Mouse (Mus musculus) limb, embryonic 14.5 days (tissue): ENCODE measurements around the gene Tmem255a. TPM values are rescaled to one million over a fixed set of nuclear protein-coding genes. Genes with fewer than 3 reads are reported as not detected.
A peak's percentile ranks its signal among the peaks of the same experiment; 100 is the strongest.

ENCODE experiments used
- ATAC-seq: fragments of 200-750 bp; cut with Nextera tagmentation; 2 replicates; pipeline ENCODE4 v1.8.0; 2017; ENCODE audit warnings: low read depth, moderate number of reproducible peaks, moderate TSS enrichment; ENCODE audit not compliant: low FRiP score
- DNase-seq: peaks from one replicate; pipeline ENCODE4 v3.0.0-alpha.2; 2015; ENCODE audit warnings: low spot score
- H3K27ac ChIP-seq: fragments of 300-500 bp; sonication (generic); replicated peaks from 2 replicates; pipeline ENCODE4 v1.5.1; 2014; ENCODE audit warnings: low read depth, mild to moderate bottlenecking, low read length, moderate library complexity, mixed read lengths
- H3K27me3 ChIP-seq: fragments of 300-500 bp; sonication (generic); 2 replicates; pipeline ENCODE4 v1.6.1; 2014; ENCODE audit warnings: low read length, mixed read lengths; ENCODE audit not compliant: control insufficient read depth, insufficient read depth
- H3K36me3 ChIP-seq: fragments of 300-500 bp; sonication (generic); 2 replicates; pipeline ENCODE4 v1.6.1; 2014; ENCODE audit warnings: mild to moderate bottlenecking, low read length, moderate library complexity, mixed read lengths; ENCODE audit not compliant: control insufficient read depth, insufficient read depth
- H3K4me1 ChIP-seq: fragments of 300-500 bp; sonication (generic); 2 replicates; pipeline ENCODE4 v1.6.1; 2014; ENCODE audit warnings: antibody characterized with exemption, low read length, mixed read lengths; ENCODE audit not compliant: control insufficient read depth, insufficient read depth
- H3K4me2 ChIP-seq: fragments of 300-500 bp; sonication (generic); replicated peaks from 2 replicates; pipeline ENCODE4 v1.6.1; 2014; ENCODE audit warnings: low read depth, mild to moderate bottlenecking, low read length, moderate library complexity; ENCODE audit not compliant: severe bottlenecking
- H3K4me3 ChIP-seq: fragments of 300-500 bp; sonication (generic); replicated peaks from 2 replicates; pipeline ENCODE4 v1.5.1; 2014; ENCODE audit warnings: low read length
- H3K9ac ChIP-seq: fragments of 300-500 bp; sonication (generic); 2 replicates; pipeline ENCODE4 v1.6.1; 2014; ENCODE audit warnings: mild to moderate bottlenecking, low read depth, low read length, moderate library complexity; ENCODE audit not compliant: severe bottlenecking
- H3K9me3 ChIP-seq: fragments of 300-500 bp; sonication (generic); 2 replicates; pipeline ENCODE4 v1.6.1; 2016; ENCODE audit warnings: low read length; ENCODE audit not compliant: control insufficient read depth
- POLR2A ChIP-seq: fragments of 200-500 bp; IDR thresholded peaks from 2 replicates; pipeline ENCODE4 v1.8.0; 2012; ENCODE audit warnings: inconsistent platforms, mild to moderate bottlenecking, moderate library complexity, borderline replicate concordance; ENCODE audit not compliant: insufficient read depth, insufficient read length; ENCODE audit errors: extremely low read depth
- WGBS: fragments of 180-500 bp; shearing (Covaris S2); extraction: QIAGEN DNeasy Blood & Tissue Kit; methylation state at CpG from one replicate; pipeline ENCODE4 v1.1.7; 2014; 5-methylcytosine and 5-hydroxymethylcytosine counted together
- polyA plus RNA-seq, 2 experiments: library from polyadenylated mRNA; depleted of rRNA in 1 of 2; stranded (reverse) in 1 of 2; unstranded in 1 of 2; fragments of >200 nt; fragmentation: Nextera tagmentation in 1 of 2; extraction: Ambion mirVana in 1 of 2; gene quantifications; 2 replicates each; pipeline versions ENCODE4 v1.2.1 to v1.2.3; 2012 to 2014

The Tmem255a gene
- polyA plus RNA-seq, 2 experiments, result 26.0 to 37.7 TPM

DNA sequence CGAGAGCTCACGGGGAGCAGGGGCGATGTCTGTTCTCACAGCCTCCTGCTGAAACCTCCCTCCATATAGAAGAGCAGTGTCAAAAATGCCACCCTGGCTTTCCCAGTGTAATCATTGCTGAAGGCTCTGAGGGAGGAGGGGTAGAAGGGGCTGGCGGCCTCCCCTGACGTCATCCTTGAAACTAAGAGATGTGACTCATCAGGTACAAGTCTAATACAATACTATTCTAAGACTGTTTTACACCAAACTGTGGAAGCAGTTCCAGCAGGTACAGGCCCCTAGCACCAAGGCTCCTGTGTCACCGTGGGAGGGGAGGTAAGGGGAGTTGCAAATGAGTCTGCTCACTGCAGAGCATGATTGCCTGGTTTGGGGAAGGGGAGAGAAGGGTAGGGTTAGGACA lies 5.1 kb downstream of the Tmem255a start:
- H3K36me3 ChIP-seq, result no peaks in the 10 kb centered on the region
- no peak overlapping the region for H3K4me3 ChIP-seq
- 52% methylated on average over 6 of the region's 6 CpGs for WGBS
- no peak overlapping the region for H3K4me2 ChIP-seq
- ATAC-seq (no peak), DNase-seq (no peak)
- H3K27me3 ChIP-seq, result no peaks in the 10 kb centered on the region; the same call in 1 of the 2 replicates
- H3K9ac ChIP-seq, result no peak overlapping the region
- H3K9me3 ChIP-seq, result no peaks in the 10 kb centered on the region
- no peak for TF ChIP-seq POLR2A
- H3K27ac ChIP-seq, result no peak overlapping the region
- H3K4me1 ChIP-seq, result no peaks in the 10 kb centered on the region

DNA sequence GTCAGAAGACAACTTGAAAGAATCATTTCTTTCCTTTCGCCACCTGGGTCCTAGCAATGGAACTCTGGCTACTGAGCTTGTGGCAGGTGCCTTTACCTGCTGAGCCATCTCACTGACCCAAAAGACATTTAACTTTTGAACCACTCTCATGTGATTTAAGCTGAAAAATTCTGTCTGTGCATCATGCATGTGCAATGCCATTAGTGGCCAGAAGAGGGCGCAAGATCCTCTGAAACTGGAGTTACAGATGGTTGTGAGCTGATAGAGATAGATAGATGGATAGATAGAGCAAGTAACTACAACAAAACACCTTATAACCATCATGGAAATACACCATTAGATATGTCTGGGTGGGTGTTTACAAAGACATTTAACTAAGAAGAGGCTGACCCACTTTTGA lies 14.5 kb downstream of the Tmem255a start:
- WGBS, result 26% methylated on average over 2 of the region's 2 CpGs
- no peak for DNase-seq

DNA sequence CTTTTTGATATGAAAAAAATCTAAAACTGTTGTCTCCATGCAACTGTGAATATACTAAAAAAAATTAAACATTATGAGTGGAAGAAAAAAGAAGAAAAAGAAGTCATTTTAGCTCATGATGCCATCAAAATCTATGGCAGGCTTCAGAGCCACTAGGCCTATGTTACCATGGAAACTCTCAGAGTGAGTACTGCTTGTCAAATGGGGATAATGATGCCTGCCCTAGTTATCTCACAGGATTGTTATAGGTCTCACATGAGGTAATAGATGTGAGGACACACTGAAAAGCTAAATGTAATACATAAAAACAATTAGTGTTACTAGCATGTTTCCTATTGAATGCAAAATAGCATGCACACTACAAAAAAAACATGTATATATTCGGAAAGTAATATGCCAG lies 22.4 kb downstream of the Tmem255a start:
- Histone ChIP-seq H3K9ac (no peak overlapping the region), H3K36me3 (no peaks in the 10 kb centered on the region), H3K4me3 (no peak overlapping the region), H3K4me2 (no peak overlapping the region), H3K27ac (no peak overlapping the region), H3K4me1 (no peaks in the 10 kb centered on the region), H3K27me3 (no peaks in the 10 kb centered on the region), H3K9me3 (no peaks in the 10 kb centered on the region)
- WGBS, result 79% methylated on average over 1 of the region's 1 CpGs
- DNase-seq (no peak), ATAC-seq (no peak)
- no peak for TF ChIP-seq POLR2A

More for the DNA sequence above, 14.5 kb downstream of the Tmem255a start:
- Histone ChIP-seq H3K27ac (no peak overlapping the region), H3K27me3 (no peaks in the 10 kb centered on the region), H3K36me3 (no peaks in the 10 kb centered on the region), H3K4me3 (no peak overlapping the region), H3K9me3 (no peaks in the 10 kb centered on the region), H3K9ac (no peak overlapping the region), H3K4me2 (no peak overlapping the region), H3K4me1 (no peaks in the 10 kb centered on the region)
- no peak for TF ChIP-seq POLR2A
- no peak for ATAC-seq

DNA sequence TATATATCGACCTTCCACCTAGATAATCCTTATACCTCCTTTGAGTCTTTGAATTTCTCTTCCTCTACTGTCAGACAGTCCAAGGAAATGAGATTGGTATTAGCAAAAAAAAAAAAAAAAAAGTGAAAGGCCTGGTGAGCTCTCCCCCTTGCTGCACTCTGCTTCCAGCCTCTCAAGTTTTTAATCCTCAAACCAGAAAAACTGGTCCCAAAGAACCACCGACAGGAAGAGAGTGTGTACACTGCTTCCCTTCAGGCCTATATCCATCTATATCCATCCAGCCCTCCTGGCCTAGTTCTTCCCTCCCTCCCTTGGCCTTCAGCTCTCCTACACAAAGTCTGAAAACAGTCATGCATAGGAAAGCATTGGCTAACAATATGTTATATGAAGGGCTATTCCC lies 29.5 kb downstream of the Tmem255a start:
- Histone ChIP-seq H3K9ac (no peak overlapping the region), H3K4me2 (no peak overlapping the region), H3K27ac (no peak overlapping the region), H3K4me1 (no peaks in the 10 kb centered on the region), H3K36me3 (no peaks in the 10 kb centered on the region), H3K4me3 (no peak overlapping the region), H3K27me3 (no peaks in the 10 kb centered on the region), H3K9me3 (no peaks in the 10 kb centered on the region)
- 76% methylated on average over 2 of the region's 2 CpGs for WGBS
- DNase-seq, result no peak
- no peak for ATAC-seq
- no peak for TF ChIP-seq POLR2A

DNA sequence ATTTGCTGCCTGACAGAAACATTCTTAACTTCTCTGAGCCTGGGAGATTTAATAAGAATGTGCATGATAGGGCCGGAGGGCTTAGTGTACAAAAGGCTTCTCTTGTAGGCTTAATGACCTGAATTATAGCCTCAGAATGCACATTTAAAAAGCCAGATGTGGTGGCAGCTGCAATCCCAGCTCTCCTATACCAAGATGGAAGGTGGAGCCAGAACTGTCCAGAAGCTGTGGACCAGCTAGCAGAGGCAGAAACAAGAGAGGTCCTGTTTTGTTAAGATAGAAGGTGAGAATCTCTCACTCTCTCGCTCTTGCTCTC lies 34.6 kb downstream of the Tmem255a start:
- Histone ChIP-seq H3K9ac (no peak overlapping the region), H3K4me3 (no peak overlapping the region), H3K9me3 (no peaks in the 10 kb centered on the region), H3K4me2 (no peak overlapping the region), H3K4me1 (no peaks in the 10 kb centered on the region), H3K27ac (0 out of 2 replicates have a peak overlapping the region, but pooled peaks have one; percentile 5), H3K36me3 (no peaks in the 10 kb centered on the region), H3K27me3 (no peaks in the 10 kb centered on the region)
- DNase-seq (peak; percentile 11), ATAC-seq (peak; percentile 37; the same call in 1 of the 2 replicates)
- no peak for TF ChIP-seq POLR2A
- WGBS, result 52% methylated on average over 2 of the region's 2 CpGs
